Mouse (Mus musculus) kidney, adult 2 months (tissue): ENCODE results near the gene Capn5. TPM values are rescaled to one million over a fixed set of nuclear protein-coding genes. Genes with fewer than 3 reads are reported as not detected.
A peak's percentile ranks its signal among the peaks of the same experiment; 100 is the strongest.

ENCODE experiments used
- DNase-seq: peaks from one replicate; pipeline ENCODE4 v3.0.0; 2021
- H3K27ac ChIP-seq: fragments of 200-500 bp; 2 replicates; pipeline ENCODE4 v1.5.1; 2012; ENCODE audit warnings: low read depth, low read length, control low read depth, inconsistent platforms; ENCODE audit not compliant: insufficient read depth
- H3K27me3 ChIP-seq: fragments of 200-500 bp; replicated peaks from 2 replicates; pipeline ENCODE4 v1.6.1; 2012; ENCODE audit warnings: mild to moderate bottlenecking, moderate library complexity, low read length, inconsistent platforms; ENCODE audit not compliant: control insufficient read depth, insufficient read depth
- H3K36me3 ChIP-seq: fragments of 200-500 bp; 2 replicates; pipeline ENCODE4 v1.6.1; 2012; ENCODE audit warnings: mild to moderate bottlenecking, moderate library complexity, low read length, inconsistent platforms; ENCODE audit not compliant: control insufficient read depth, insufficient read depth
- H3K4me1 ChIP-seq: fragments of 200-500 bp; 2 replicates; pipeline ENCODE4 v1.6.1; 2011; ENCODE audit warnings: low read length; ENCODE audit not compliant: control insufficient read depth, insufficient read depth
- H3K4me3 ChIP-seq: fragments of 200-500 bp; 2 replicates; pipeline ENCODE4 v1.5.1; 2011; ENCODE audit warnings: mild to moderate bottlenecking, low read depth, low read length, control low read depth; ENCODE audit not compliant: insufficient read depth
- CTCF ChIP-seq: fragments of 200-500 bp; conservative IDR thresholded peaks from 2 replicates; pipeline ENCODE4 v1.5.1; 2011; ENCODE audit warnings: low read depth, mild to moderate bottlenecking, control low read depth, low read length, moderate library complexity, mixed read lengths; ENCODE audit not compliant: insufficient read depth, insufficient read length
- POLR2A ChIP-seq: fragments of 200-500 bp; IDR thresholded peaks from one replicate; pipeline ENCODE4 v1.6.1; 2011; ENCODE audit warnings: low read depth, low read length, control low read depth
- WGBS: fragments of 180-500 bp; shearing (Covaris S2); methylation state at CpG from one replicate; pipeline ENCODE4 v1.1.7; 2018; 5-methylcytosine and 5-hydroxymethylcytosine counted together
- polyA plus RNA-seq: library from polyadenylated mRNA; depleted of rRNA; stranded (reverse); fragments of >200 nt; gene quantifications from 2 replicates; pipeline ENCODE4 v1.2.3, GENCODE M21; 2012

Gene Capn5
- polyA plus RNA-seq, 1 experiment: 13.8 TPM

GRCm38 (mm10) chr7:98155546-98156279 is 22.4 kb downstream of the Capn5 start:
- Histone ChIP-seq H3K36me3 (no peaks in the 10 kb centered on the region), H3K27ac (no peak overlapping the region), H3K27me3 (no peaks in the 10 kb centered on the region), H3K4me3 (no peak overlapping the region), H3K4me1 (peaks cover 14% of the 10 kb centered on the region)
- DNase-seq: peak; percentile 78
- TF ChIP-seq CTCF: peak; percentile 94
- TF ChIP-seq POLR2A: no peak
- 23% methylated on average over 8 of the region's 8 CpGs for WGBS

- WGBS: 80% methylated on average over 5 of the region's 5 CpGs
- Histone ChIP-seq H3K36me3 (no peaks in the 10 kb centered on the region), H3K4me3 (no peak overlapping the region), H3K27ac (no peak overlapping the region), H3K4me1 (peaks cover 3% of the 10 kb centered on the region), H3K27me3 (no peaks in the 10 kb centered on the region)
- no peak for DNase-seq
- TF ChIP-seq CTCF (no peak), POLR2A (no peak)
These were observed 24.2 kb downstream of the Capn5 start for GRCm38 (mm10) chr7:98153892-98154291.

- DNase-seq: no peak
- Histone ChIP-seq H3K4me1 (no peaks in the 10 kb centered on the region), H3K36me3 (no peaks in the 10 kb centered on the region), H3K4me3 (no peak overlapping the region), H3K27me3 (no peaks in the 10 kb centered on the region), H3K27ac (no peak overlapping the region)
- whole genome bisulfite sequencing: 77% methylated on average over 3 of the region's 3 CpGs
- 0 out of 2 replicates have a peak, but pooled peaks have one; percentile 29 for TF ChIP-seq CTCF
- TF ChIP-seq POLR2A: no peak
These were observed 24.7 kb downstream of the Capn5 start for GRCm38 (mm10) chr7:98153345-98153744.

- Histone ChIP-seq H3K27me3 (no peaks in the 10 kb centered on the region), H3K4me3 (no peak overlapping the region), H3K27ac (no peak overlapping the region), H3K36me3 (no peaks in the 10 kb centered on the region), H3K4me1 (0 out of 2 replicates have a peak, but pooled peaks cover 1% of the 10 kb centered on the region)
- DNase-seq: peak; percentile 63
- WGBS: 54% methylated on average over 8 of the region's 8 CpGs
- TF ChIP-seq POLR2A (no peak), CTCF (no peak)
These were observed 25.7 kb downstream of the Capn5 start for GRCm38 (mm10) chr7:98152400-98152799.

DNA sequence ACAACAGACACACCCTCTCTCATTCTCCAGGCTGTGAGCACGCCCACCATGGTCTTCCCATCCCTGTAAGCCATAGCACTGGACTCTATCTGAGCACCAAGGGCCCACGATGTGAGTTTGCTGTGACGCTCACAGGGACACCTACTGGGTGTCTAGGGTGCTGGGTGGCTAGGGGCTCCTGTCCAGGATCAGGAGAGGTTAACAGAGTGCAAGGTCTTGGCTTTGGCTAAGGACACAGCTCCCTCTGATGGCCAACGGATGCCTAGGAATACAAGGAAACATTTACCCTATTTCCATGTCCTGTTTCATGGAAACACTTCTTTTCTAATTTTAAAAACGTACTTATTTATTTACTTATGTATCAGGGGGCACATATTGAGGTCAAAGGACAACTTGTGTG is 27.5 kb downstream of the Capn5 start:
- Histone ChIP-seq H3K4me3 (no peak overlapping the region), H3K36me3 (no peaks in the 10 kb centered on the region), H3K27ac (no peak overlapping the region), H3K4me1 (0 out of 2 replicates have a peak, but pooled peaks cover 4% of the 10 kb centered on the region), H3K27me3 (no peaks in the 10 kb centered on the region)
- 63% methylated on average over 5 of the region's 5 CpGs for WGBS
- DNase-seq: peak; percentile 35
- peak; percentile 63 for TF ChIP-seq CTCF
- no peak for TF ChIP-seq POLR2A

DNA sequence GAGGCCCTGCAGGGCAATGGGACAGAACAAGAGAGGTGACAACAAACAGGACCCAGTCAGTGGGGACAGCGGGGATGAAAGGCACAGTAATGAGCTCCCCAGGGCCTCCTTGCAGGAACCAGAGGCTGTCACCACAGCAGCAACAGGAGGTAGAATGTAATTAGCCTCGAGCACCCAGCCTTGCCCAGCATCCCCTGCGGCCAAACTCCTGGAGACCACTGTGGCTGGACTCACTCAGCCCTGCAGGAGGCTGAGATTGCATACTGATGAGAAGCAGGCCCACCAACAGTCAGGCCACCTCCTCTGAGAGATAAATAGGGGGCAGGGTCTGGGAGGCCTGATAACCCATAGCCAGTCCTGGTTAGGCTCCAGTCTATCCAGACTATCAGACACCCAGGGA is 28.3 kb downstream of the Capn5 start:
- Histone ChIP-seq H3K36me3 (no peaks in the 10 kb centered on the region), H3K27me3 (no peaks in the 10 kb centered on the region), H3K4me3 (no peak overlapping the region), H3K27ac (no peak overlapping the region), H3K4me1 (0 out of 2 replicates have a peak, but pooled peaks cover 4% of the 10 kb centered on the region)
- TF ChIP-seq CTCF (no peak), POLR2A (no peak)
- no peak for DNase-seq
- WGBS: 66% methylated on average over 3 of the region's 3 CpGs

GRCm38 (mm10) chr7:98148721-98149407 is 29.2 kb downstream of the Capn5 start:
- Histone ChIP-seq H3K27me3 (no peaks in the 10 kb centered on the region), H3K27ac (no peak overlapping the region), H3K4me1 (0 out of 2 replicates have a peak, but pooled peaks cover 4% of the 10 kb centered on the region), H3K4me3 (no peak overlapping the region), H3K36me3 (no peaks in the 10 kb centered on the region)
- WGBS: 82% methylated on average over 10 of the region's 10 CpGs
- DNase-seq: no peak
- TF ChIP-seq CTCF (no peak), POLR2A (no peak)
